Mouse (Mus musculus) G1E (cell line): ENCODE measurements around the gene Ubash3b. TPM values are rescaled to one million over a fixed set of nuclear protein-coding genes. Genes with fewer than 3 reads are reported as not detected.
A peak's percentile ranks its signal among the peaks of the same experiment; 100 is the strongest.

Experiments used
- ATAC-seq: 2 replicates; pipeline ENCODE4 v1.8.0; 2016; ENCODE audit warnings: mild to moderate bottlenecking; ENCODE audit not compliant: insufficient number of reproducible peaks, poor library complexity, low FRiP score, severe bottlenecking; ENCODE audit errors: extremely low read depth
- DNase-seq: peaks from one replicate; pipeline ENCODE4 v3.0.0; 2012; ENCODE audit warnings: low spot score
- H3K27me3 ChIP-seq: 2 replicates; pipeline ENCODE4 v1.6.1; 2012; ENCODE audit warnings: mild to moderate bottlenecking, low read length, inconsistent platforms; ENCODE audit not compliant: insufficient read depth
- H3K36me3 ChIP-seq: replicated peaks from 2 replicates; pipeline ENCODE3; 2012; ENCODE audit warnings: mild to moderate bottlenecking, inconsistent platforms
- H3K4me1 ChIP-seq: 2 replicates; pipeline ENCODE4 v1.6.1; 2012; ENCODE audit warnings: low read depth, low read length, inconsistent platforms, mixed read lengths; ENCODE audit not compliant: insufficient read depth
- H3K4me3 ChIP-seq: 2 replicates; pipeline ENCODE4 v1.5.1; 2012; ENCODE audit warnings: low read depth, mild to moderate bottlenecking, inconsistent platforms, low read length, moderate library complexity, mixed read lengths
- H3K9me3 ChIP-seq: replicated peaks from 2 replicates; pipeline ENCODE4 v1.6.1; 2012; ENCODE audit warnings: inconsistent platforms
- CTCF ChIP-seq: IDR thresholded peaks from 2 replicates; pipeline ENCODE4 v1.5.1; 2012; ENCODE audit warnings: low read depth, low read length, inconsistent platforms, mixed read lengths
- GATA1 ChIP-seq: IDR thresholded peaks from 2 replicates; pipeline ENCODE4 v1.6.1; 2012; ENCODE audit warnings: borderline replicate concordance, low read length, inconsistent platforms, mixed read lengths
- GATA2 ChIP-seq: IDR thresholded peaks from 2 replicates; pipeline ENCODE4 v1.6.1; 2012; ENCODE audit warnings: low read depth, low read length, inconsistent platforms, borderline replicate concordance
- POLR2AphosphoS5 ChIP-seq: IDR thresholded peaks from 2 replicates; pipeline ENCODE4 v1.6.1; 2012; ENCODE audit warnings: low read depth, low read length, inconsistent platforms; ENCODE audit not compliant: insufficient replicate concordance
- TAL1 ChIP-seq: conservative IDR thresholded peaks from 2 replicates; pipeline ENCODE4 v1.6.1; 2012; ENCODE audit warnings: low read depth, low read length, inconsistent platforms, mixed read lengths
- polyA plus RNA-seq: library from polyadenylated mRNA; stranded (reverse); fragments of >175 nt; gene quantifications from 2 replicates; pipeline ENCODE4 v1.2.3, GENCODE M21; 2012
- total RNA-seq, 2 experiments: library from RNA; stranded (forward) in 1 of 2; stranded (reverse) in 1 of 2; fragments of 200-1000 nt in 1 of 2; fragments of >200 nt in 1 of 2; fragmentation: Nextera tagmentation in 1 of 2; gene quantifications; 2 replicates each; pipeline ENCODE4 v1.2.3; 2014 to 2017

Ubash3b gene
- total and polyA plus RNA-seq, 3 experiments: 14.2 to 33.0 (median 20.9) TPM

GRCm38 (mm10) chr9:41080877-41081276 is 80.6 kb downstream of the Ubash3b start:
- TF ChIP-seq POLR2AphosphoS5: no peak
- TF ChIP-seq CTCF: no peak
- TF ChIP-seq GATA1: no peak
- TF ChIP-seq TAL1: no peak
- no peak for TF ChIP-seq GATA2

GRCm38 (mm10) chr9:41079428-41080155 is 81.9 kb downstream of the Ubash3b start:
- Histone ChIP-seq H3K27me3 (no peaks in the 10 kb centered on the region), H3K4me3 (peak overlapping the region; percentile 69), H3K9me3 (no peaks in the 10 kb centered on the region), H3K4me1 (peaks cover 92% of the 10 kb centered on the region), H3K36me3 (peaks cover 22% of the 10 kb centered on the region)
- DNase-seq: peak; percentile 66
- ATAC-seq: peak; percentile 89
- no peak for TF ChIP-seq CTCF
- TF ChIP-seq GATA2: no peak
- no peak for TF ChIP-seq POLR2AphosphoS5
- peak; percentile 84 for TF ChIP-seq TAL1
- no peak for TF ChIP-seq GATA1

More at GRCm38 (mm10) chr9:41080877-41081276, 80.6 kb downstream of the Ubash3b start:
- ATAC-seq (no peak), DNase-seq (no peak)
- H3K27me3 ChIP-seq: no peaks in the 10 kb centered on the region
- peaks cover 88% of the 10 kb centered on the region for H3K4me1 ChIP-seq
- peak overlapping the region; percentile 64; the same call in 1 of the 2 replicates for H3K4me3 ChIP-seq
- no peaks in the 10 kb centered on the region for H3K9me3 ChIP-seq
- peaks cover 23% of the 10 kb centered on the region for H3K36me3 ChIP-seq

DNA sequence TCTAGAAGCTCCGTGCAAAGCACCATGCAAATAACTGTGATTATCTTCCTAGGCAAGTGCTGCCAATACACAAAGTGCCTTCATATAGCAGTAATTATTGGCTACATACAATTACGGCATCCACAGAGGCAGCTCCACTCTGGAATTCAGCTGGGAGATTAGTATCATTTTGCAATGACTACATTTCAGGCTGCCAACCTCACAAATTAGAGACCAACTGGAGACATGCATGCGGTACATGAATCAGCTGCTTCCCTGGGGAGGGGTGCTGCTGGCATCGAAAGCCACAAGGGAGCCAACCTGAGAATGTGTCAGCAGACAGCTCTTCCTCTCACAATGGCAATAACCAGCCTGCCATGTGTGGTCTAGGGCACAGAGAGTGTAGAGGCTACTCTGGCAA is 83.3 kb downstream of the Ubash3b start:
- peak overlapping the region; percentile 48; the same call in 1 of the 2 replicates for H3K4me3 ChIP-seq
- no peaks in the 10 kb centered on the region for H3K9me3 ChIP-seq
- DNase-seq (no peak), ATAC-seq (no peak)
- H3K36me3 ChIP-seq: peaks cover 18% of the 10 kb centered on the region
- no peaks in the 10 kb centered on the region for H3K27me3 ChIP-seq
- peaks cover 89% of the 10 kb centered on the region for H3K4me1 ChIP-seq
- TF ChIP-seq CTCF (no peak), POLR2AphosphoS5 (no peak), TAL1 (no peak), GATA2 (no peak), GATA1 (no peak)

DNA sequence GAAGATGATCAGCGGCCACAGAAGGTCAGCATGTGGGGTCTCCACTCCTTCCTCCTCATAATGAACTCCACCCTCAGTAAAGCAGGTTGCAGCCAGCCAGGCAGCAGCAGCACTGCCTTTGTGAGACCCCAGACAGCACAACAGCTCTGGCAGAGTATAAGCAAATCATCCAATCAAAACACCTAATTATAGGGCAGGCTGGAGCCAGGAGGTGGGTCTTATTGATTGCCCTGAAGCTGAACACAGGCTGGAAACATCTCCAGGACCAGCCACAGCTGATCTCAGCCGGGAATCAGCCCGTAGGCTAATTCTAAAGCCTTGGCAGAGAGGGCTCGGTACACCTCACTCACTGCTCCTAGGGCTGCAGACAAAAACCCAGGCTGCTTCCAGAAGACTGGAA is 85.3 kb downstream of the Ubash3b start:
- ATAC-seq (no peak), DNase-seq (no peak)
- H3K36me3 ChIP-seq: peaks cover 10% of the 10 kb centered on the region
- H3K4me1 ChIP-seq: peaks cover 86% of the 10 kb centered on the region
- no peaks in the 10 kb centered on the region for H3K27me3 ChIP-seq
- TF ChIP-seq POLR2AphosphoS5: no peak
- no peak for TF ChIP-seq GATA1
- TF ChIP-seq GATA2: no peak
- no peak for TF ChIP-seq TAL1
- no peak for TF ChIP-seq CTCF
- no peaks in the 10 kb centered on the region for H3K9me3 ChIP-seq
- H3K4me3 ChIP-seq: peak overlapping the region; percentile 31; the same call in 1 of the 2 replicates

- Histone ChIP-seq H3K36me3 (peaks cover 7% of the 10 kb centered on the region), H3K4me3 (no peak overlapping the region), H3K27me3 (no peaks in the 10 kb centered on the region), H3K4me1 (peaks cover 86% of the 10 kb centered on the region), H3K9me3 (no peaks in the 10 kb centered on the region)
- DNase-seq (no peak), ATAC-seq (no peak)
- no peak for TF ChIP-seq POLR2AphosphoS5
- TF ChIP-seq GATA2: no peak
Measured at GRCm38 (mm10) chr9:41075528-41075927, 86.0 kb downstream of the Ubash3b start.

- Histone ChIP-seq H3K9me3 (no peaks in the 10 kb centered on the region), H3K36me3 (peaks cover 6% of the 10 kb centered on the region), H3K4me1 (peaks cover 90% of the 10 kb centered on the region), H3K27me3 (no peaks in the 10 kb centered on the region), H3K4me3 (peak overlapping the region; percentile 64)
- DNase-seq (peak; percentile 60), ATAC-seq (peak; percentile 71)
- TF ChIP-seq CTCF (no peak), POLR2AphosphoS5 (no peak), GATA2 (no peak), TAL1 (peak; percentile 81)
Measured at GRCm38 (mm10) chr9:41073196-41074009, 88.1 kb downstream of the Ubash3b start.
